Mouse (Mus musculus): ENCODE measurements around the gene Bloc1s3.

The Bloc1s3 gene

DNA sequence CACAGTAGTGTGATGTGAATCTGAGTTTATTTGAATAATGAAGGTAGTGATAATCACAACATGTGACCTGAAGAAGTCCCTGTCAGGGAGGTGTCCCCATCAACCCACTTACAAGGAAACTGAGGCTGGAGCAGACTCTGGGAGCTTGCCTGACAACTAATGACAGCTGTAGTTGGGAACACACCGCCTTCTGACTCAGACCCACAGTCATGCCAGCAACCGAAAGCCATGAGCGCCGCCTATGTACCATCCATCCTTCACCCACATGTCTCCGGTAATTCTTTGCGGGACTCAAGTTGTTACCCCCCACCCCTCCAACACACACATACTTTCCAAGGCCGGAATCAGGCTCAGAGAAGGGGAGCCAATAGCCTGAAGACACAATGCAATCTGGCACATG, 51.5 kb downstream of the Bloc1s3 start:
- intact Hi-C loops (cut with DNase I) = loop anchor here (5.0 kb wide), 2 partner anchors 51 to 116 kb away; partner anchors contain the start of genes Bloc1s3 and Trappc6a

DNA sequence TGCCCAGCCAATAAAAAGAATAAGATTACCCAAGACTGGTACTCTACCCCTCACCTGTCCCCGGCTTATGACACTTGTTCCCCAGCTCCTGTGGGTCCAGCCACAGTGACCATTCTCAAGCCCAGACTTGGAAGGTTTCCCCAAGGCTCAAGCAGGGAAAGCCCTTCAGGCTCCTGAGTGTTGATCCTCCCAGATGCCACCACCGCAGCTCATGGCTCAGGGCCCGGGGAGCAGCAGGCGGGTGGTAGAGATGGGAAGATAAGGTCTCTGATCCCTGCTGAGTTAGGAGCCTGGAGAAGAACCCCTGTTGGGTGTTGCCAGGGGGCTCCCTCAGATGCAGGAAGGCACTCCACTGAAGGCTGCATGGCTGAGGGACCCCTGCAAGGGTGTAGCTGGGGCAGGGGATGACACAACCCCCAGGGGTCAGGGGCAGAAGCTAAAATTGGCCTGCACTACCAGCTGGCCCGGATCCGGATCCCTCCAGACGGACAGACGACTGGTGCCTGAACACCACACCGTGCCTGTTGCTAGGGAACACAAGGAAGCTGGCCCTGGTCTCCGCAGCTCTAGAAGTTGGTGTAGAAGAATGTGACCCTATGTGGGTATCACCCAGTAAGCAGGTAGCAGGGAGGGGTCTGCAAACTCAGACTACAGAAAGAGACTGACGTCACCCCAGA, 52.2 kb downstream of the Bloc1s3 start:
- intact Hi-C loops (cut with DNase I) = loop anchor here (5.0 kb wide), 2 partner anchors 51 to 116 kb away; partner anchors contain the start of genes Bloc1s3 and Trappc6a

DNA sequence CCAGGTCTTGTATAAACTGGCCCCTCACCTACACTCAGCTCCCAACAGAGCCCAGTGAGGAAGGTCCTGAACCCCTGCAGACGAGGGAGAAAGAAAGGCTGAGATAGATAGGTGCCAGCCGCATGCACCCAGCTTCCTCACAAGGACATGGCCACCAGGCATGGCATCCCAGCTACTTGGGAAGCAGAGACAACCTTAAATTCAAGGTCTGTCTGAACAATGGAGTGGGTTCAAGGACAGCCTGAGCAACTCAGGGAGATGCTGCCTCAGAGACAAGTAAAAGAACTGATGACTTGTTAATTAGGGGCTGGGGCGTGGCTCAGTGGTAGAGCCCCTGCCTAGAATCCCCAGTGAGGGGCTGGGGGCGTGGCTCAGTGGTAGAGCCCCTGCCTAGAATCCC, 53.0 kb downstream of the Bloc1s3 start:
- intact Hi-C loops (cut with DNase I) = loop anchor here (5.0 kb wide), 2 partner anchors 52 to 117 kb away; partner anchors contain the start of genes Bloc1s3 and Trappc6a

All from adrenal gland (tissue).